Mouse (Mus musculus) retina, postnatal 1 day (tissue): ENCODE results near the gene Dlg2.
A peak's percentile ranks its signal among the peaks of the same experiment; 100 is the strongest.

Experiments
- DNase-seq: peaks from one replicate; pipeline ENCODE4 v3.0.0-alpha.2; 2012

The Dlg2 gene

DNA sequence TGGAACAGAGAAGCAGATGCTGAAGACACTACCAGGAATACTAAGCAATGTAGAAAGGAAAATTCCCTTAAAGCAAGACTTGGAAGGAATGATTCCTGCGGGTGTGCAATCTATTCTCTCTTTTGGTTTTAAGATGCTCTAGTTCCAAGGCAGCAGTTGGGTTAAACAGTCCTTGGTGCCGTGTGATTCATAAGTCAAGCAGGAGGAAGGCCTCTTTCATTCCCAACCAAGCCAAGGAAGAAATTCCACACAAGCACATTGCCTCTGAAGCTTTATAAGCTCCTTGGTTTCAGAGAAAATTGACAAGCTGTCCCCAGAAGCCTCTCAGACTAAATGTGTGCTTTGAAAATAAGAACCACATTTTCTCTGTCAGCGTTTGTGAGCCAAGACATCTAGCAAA is 1309.4 kb downstream of the Dlg2 start:
- no peak for DNase-seq

DNA sequence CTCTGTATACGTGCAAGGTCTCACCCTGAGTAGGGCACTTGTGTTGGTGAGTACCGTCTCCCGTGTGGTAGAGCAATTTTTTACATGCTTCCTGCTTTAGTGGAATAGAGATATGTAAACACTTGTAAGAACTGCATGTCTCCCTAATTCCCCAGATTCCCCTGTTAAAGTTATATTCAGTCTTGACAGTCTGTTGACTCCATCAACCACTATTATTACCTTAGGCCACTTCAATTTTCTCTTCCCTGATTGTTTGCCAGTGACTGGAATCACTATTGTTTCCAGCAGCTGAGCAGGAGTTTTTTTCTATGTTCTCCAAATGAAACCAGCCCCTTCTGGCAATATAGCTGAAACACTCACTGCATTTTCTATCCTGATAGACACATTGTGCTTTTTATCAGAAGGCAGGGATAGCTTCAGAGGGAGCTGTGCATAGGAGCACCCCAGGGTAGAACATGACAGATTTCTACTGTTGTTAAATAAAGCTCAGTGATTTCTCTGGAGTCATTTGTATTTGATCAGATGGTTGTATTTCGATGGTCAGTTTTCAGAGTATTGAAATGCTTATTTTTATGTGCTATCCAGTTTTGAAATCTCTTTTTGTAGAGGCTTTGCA is 1314.6 kb downstream of the Dlg2 start:
- peak; percentile 39 for DNase-seq

DNA sequence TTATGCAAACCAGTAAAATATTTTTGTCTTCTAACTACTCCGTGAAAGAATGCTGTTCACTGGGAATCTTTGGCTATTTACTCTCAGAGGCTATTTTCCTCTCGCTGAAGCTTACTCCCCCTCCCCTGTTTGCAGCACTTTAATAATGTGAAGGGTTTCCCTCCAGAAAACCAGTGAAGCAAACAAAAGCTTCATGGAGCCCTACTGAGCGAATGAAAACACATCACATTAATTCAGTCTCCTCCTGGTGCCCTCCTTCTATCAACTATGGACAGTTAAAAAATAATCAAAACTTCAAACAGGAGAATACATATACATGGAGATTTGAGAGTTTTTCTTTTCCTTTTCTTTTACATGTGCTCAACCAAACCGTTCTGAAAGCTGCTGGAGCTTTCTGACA is 1330.2 kb downstream of the Dlg2 start:
- peak; percentile 27 for DNase-seq

DNA sequence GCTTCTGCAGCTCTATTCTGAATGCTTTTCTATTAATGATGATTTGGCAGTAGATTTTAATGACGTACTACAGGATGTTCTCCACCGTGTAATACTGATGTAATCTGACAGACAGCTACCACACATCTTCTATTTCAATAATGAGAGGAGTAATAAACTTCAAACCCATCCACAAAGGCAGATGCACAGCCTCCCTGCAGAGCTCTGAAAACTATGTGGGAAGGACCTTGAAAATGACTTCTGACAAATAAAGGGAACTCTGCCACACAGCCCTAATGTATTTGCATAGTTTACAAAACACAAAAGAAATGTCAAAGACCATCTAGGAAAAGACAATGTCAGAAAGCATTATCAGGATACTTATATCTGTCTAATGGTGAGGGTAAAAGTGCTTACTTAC is 1334.3 kb downstream of the Dlg2 start:
- peak; percentile 46 for DNase-seq

DNA sequence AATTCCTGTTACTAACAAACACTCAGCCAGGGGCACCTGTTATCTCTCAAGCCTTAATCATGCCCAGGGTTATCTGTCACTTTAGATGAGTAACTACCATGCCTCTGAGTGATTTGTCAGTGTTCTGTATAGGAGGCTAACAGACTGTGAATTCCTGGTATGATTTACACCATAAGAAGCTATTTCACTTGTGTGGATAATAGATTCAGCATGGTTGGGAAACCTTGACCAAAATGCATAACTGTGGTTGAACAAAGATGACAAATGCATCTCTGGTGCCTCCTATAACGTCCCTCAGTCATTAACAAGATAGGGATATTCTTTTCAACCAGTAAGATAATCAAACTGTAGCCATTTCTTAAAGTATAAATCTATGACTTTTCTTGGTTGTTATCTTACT is 1341.5 kb downstream of the Dlg2 start:
- no peak for DNase-seq

DNA sequence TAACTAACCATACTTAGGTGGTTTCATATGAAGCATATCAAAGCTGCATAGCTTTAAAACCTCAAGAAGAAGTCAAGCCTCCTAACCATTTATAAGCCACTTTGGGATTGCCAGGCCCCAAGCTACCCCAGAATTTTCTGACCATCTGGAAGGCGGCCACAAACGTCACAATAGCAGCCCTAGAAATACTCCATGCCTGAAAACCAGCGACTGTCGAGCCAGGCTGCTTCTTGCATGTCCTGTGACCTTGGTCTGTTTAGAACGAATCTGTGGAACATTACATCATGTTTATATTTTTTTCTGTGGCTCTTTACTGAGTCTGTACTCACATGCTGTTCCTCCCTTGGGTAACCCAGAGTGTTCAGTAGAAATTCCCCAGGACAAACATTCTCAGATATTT is 1355.7 kb downstream of the Dlg2 start:
- no peak for DNase-seq

DNA sequence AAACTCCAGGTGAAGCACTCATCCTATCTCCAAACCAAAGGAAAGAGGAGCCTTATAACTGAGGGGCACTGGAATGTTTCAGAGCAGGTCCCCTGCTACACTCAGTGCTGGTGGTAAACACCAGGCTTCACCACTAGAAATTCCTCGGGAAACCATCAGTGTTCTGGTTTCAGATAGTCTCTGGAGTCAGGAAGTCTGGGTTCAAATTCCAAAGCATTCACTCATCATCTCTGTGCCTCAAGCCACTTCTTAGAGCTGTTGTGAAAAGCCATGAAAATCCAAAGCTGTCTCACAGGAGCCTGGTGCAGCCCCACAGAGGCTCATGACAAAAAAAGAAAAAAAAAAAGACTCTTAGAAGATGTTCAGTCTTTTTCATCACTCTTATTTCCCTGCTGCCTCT is 1369.3 kb downstream of the Dlg2 start:
- no peak for DNase-seq

DNA sequence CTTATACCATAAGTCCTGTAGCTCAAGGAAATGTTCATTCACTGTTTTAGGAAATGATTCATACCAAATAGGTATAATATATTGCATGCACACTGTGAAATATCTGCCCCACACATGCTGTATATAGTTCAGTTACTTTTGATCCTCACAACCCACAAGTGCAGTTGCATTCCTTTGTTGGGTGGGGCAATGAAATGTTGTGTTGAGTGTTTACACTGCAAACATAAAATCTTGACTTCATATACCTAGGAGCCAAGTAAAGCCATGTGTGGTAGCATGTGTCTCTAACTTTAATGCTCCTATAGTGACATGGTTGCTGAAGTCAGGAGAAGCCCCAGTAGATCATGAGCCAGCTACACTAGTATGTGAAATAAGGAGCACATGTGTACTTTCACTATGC is 1372.9 kb downstream of the Dlg2 start:
- DNase-seq: no peak

DNA sequence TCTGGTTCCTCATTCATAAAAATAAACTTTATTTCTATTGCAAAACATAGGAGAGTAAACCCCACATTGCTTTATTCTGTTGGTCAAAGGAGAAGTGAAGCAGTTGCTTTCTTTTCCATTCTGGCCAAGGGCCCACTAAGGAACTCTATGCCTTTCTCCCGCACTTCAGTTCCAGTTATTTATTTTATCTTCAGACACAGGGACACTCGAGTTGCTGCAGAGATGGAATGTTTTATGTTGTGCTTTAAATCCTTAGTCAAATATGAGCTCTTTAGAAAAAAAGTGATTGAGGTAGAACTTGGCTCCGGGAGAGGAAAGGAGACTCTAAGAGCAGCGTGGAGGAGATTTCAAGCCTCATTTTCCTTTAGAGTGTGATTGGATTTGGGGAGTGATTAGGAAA is 1377.2 kb downstream of the Dlg2 start:
- no peak for DNase-seq

DNA sequence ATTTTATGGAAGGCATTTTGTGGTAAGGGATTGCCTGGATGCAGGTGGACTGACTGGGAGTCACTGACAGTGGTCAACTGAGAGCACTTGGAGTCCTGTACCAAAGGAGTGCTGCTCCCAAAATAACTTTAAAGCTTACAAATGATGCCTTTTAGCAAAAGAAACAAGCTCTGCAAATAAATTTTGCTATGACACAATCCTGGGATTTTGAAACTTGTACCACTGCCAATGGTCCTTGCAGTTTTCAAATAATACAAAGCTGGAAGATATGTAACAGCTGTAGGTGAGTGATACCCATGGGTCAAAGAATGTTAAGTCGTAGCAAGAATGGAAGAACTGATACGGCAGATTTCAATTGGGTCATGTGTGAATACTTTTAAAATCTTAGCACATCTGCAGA is 1380.5 kb downstream of the Dlg2 start:
- no peak for DNase-seq

DNA sequence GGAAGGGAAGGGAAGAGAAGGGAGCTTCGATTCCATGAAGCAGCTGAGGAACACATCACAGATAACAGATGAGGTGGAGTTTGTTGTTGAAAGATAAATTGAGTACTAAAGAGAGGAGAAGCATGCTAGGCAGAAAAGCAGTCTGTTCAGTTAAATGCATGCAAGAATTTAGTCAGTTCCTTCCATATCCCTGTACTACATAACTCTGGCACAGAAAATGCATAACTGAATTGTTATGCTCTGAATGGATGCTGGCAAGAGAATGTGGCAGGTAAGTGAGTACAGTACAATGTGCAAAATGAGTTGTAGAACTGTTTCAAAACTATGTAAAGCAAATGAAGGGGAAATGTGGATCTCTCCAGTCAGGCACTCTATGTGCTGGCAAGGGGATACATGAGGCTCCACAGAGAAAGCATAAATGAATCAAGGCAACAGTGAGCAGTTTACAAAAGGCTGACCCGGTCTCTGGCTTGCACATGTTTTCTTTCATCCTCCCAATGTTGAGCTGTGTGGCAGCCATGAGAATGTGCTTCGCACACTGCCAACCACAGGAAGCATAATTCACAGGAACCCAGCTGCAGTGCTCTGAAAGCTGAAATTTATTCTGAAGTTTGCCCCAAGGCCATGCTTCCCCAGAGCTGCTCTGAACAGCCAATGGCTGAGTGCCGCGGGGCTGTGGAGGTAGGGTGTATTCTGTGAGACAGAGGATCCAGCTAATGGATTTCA is 1386.5 kb downstream of the Dlg2 start:
- DNase-seq: peak; percentile 30

DNA sequence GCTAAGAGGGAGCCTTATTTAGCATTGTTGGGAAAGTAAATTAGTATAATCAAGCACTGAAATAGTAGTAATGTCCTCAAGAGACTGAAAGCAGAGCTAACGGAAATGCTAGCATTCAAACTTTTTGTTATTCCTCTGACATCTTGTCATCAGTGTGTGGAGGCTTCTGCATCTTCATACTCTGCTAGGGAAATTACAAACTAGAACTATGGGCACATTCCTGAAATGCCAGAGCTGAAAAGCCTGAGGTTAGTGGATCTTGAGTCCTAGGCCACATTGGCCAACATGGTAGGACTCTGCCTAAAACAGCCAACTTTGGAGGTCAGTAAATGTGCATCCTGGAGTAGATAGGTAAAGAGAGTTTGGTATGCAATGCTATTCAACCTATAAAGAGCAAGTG is 1392.4 kb downstream of the Dlg2 start:
- DNase-seq: no peak

DNA sequence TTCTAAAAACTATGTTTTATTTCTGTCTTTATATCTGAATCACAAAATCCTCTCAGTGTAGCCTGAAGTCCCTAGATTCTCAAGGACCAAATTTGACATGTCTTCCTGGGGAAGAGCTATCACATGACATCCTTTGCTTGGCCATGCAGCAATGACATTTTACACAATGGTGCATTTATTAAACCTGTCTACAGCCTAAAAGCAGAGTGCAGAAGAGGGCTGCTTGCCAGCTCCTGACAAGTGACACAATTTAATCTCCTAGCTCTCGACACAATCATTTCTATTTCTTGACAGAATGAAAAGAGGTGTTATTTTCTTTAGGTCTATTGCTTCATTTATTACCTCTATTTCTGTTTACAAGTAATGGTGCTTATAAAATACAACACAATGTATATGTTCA is 1400.4 kb downstream of the Dlg2 start:
- DNase-seq: no peak

DNA sequence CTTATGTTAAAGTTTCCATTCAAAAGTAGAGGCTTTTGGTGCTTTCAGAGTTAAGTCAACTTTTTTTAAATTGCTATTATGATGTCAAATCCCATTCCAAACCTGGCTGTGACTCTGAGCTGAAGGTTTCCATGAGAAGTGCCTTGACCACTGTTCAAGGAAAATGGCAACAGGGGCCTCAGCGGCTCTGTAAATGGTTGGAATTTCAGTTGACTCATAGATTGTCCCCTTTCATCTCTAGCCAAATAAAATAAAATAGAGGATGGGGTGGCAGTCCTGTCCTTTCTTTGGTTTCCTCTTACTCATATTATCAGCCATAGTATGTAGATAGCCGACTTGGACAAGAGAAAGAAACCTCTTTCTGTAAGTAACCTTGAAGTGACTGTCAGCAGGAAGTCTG is 1401.3 kb downstream of the Dlg2 start:
- no peak for DNase-seq

DNA sequence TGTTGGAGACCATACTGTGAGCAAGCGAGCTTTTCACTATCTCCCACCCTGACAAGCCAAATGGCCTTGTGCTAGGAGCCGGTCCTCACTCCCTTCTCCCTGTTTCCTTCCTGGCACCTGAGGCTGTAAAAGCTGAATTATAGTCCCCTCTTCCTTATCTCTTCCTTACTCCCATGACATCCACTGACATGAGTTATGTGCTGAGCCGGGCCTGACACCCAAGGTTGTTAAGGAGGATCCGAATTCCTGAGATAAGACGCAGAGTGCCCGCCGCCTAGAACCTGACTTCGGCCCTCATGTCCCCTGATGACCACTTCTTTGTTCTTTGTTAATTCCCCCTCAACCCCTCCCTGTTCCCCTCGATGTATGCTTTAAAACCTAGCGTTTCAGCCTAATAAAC is 1409.9 kb downstream of the Dlg2 start:
- DNase-seq: no peak

DNA sequence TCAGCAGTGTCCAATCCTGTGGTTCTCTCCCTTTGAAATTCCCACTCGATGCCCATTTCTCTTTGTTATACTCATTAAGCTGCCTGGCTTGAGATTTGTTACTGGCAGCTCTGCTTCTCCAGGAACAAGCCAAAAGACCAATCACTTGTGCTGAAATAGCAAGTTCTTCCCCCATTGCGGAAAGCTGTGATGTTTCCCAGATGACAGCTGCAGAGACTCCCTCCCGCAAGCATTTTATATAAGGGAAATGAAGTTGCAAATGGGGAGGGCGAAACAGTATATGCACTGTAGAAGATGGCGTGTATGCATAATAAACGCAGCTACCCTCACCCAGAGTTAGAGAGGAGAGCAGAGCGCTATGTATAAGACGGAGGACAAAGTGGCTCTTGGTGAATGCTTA is 1417.5 kb downstream of the Dlg2 start:
- no peak for DNase-seq

DNA sequence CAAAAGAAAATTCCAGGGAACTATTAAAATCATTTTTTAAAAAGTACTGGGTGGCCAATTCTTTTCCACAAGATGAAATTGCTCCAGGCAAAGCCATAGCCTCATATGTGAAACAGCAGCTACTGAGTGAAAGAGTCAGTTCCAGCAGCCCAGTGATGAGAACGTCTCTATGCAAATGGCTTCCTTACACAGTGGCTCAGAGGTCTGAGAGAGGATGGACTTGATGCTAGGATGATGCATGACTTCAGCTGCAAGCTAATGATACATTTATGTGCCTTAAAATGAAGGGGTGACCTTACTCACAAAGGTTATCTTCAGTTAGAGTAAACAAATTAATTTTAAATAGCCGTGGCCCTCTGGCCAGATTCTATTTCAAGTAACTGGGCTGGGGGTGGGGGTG is 1420.5 kb downstream of the Dlg2 start:
- peak; percentile 2 for DNase-seq

DNA sequence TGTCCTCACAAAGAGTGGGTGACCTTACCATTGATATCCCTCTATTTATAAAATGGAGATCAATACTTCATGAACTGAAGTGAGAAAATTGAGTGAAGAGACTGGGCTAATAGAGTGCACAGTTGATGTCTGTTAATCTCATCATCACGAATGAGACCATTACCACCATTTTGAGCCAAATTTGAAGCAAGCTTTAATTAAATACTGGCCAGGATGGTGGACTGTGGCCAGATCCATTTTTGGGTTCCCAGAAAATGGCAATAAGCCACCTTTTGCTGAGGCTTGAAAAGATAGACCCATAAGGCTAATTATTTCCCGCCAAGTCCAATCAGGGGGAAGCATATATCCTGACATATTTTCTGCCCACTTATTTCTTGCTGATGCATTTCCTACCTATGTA is 1421.0 kb downstream of the Dlg2 start:
- no peak for DNase-seq

DNA sequence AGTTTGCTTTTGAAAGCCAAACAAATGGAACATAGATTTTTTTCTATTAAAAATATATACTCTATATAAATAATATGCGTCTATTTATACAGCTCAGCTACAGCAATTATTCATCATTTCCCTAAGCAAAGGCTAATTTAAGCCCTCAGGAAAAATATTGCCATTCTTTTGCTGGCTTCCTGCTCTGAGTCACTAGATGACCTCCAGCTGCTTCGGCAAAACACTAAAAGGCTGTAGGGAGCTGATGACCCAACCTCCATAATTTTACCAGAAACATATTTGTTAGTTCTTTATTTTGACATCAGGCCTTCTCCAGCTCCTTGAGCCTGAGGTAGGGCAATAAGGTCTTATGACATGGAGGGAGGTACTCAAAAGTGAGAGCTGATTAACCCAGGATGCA is 1426.0 kb downstream of the Dlg2 start:
- DNase-seq: no peak

DNA sequence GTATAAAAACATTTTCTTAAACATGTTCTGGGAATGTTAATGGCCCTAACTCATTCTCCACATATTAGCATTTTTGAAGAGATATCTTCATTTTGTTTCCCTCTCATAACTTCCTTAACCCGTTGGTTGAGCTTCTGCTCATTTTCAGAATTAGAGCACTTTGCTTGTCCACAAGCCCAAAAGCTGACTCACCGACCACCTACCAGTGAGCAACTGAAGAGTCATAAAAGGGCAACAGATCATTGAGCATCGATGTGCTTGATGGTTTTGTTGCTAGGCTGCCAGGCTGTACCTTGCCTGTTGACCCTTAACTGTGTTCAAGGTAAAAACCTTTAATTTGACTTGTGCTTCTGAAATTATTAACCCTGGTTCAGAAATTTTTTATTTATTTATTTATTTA is 1440.3 kb downstream of the Dlg2 start:
- no peak for DNase-seq

DNA sequence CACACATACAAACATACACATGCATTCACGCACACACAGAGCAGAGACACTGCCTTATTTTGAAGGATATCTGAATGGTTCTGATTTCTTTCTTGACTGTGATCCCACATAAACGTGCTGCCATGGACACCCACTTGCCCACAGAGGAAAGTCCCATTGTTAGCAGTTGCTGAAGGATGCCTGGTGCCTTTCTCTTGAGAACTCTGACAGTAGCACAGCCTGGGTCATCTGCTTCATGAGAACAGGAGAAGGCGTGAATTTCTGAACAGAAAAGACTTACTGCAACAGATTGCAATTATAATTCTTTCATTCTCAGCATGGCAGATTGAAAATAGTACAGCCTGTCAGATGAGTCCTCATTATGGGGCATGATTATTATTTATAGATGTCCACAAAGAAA is 1442.6 kb downstream of the Dlg2 start:
- DNase-seq: no peak

DNA sequence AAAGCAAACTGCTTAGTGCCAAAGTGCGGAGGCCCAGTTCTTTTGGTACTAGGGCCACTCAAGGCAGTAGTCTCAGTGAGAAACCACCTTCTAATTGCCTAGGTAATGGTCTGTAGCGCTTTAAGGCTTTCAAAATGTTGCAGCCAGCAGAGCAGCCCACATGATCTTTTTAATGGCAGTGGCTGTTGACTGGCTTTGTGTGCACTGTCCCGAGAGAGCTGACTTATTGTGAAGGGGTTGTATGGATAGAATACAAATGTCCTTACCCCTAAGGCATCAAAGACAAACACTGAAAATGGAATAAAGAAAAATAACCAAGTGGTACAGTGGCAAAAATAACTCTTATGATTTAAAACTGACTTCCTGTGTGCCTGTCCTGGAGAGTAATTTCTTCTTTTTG is 1443.3 kb downstream of the Dlg2 start:
- no peak for DNase-seq

DNA sequence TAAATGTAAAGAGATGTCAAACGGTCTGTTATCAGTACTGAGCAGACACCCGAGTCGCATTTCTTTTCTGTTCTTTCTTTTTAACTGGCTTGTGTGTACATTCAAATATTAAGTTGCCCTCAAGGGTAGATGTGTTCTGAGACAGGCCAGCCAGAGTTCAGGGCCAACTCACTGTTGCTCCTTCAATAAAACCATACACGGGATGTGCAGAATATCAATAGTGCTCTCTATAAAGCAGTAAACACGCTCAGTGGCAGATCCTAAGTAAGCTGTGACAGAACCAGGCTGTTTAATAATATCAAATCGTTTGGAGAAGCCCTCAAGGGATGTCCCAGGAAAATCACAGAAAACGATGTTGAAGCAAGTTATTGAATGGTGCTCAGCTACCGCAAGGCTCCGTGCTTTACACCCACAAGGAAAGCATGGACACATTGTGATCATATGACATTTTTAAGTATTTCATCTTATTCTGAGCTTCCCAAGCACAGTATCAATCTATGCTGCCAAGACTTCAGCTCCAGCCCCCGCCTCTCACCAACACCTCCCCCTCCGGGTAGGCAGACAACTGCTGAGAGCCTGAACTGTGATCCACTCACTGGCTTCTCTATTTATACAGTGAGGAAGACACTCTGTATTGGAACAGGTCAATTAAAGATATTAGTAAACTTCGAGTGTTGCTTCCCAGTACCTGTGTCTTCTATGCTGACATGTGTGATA is 1458.6 kb downstream of the Dlg2 start:
- peak; percentile 1 for DNase-seq

DNA sequence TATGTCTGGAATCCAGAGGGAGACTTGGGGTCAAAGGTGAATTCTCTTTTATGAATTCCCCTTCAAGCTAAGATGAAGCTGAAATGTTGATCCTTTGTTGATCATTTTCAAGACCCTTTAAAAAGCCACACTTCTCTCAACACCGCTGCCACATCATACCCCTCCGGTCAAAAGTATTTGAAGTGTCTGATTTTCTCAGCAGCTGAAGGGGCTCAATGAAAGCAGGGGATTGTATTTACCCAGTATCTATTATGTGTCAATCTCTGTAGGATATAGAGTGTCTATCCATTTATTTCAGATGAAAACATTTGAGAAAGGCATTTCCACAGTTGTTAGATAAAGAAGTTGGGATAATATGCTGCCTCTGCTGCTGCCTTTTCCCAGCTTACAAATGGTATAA is 1459.7 kb downstream of the Dlg2 start:
- DNase-seq: no peak

DNA sequence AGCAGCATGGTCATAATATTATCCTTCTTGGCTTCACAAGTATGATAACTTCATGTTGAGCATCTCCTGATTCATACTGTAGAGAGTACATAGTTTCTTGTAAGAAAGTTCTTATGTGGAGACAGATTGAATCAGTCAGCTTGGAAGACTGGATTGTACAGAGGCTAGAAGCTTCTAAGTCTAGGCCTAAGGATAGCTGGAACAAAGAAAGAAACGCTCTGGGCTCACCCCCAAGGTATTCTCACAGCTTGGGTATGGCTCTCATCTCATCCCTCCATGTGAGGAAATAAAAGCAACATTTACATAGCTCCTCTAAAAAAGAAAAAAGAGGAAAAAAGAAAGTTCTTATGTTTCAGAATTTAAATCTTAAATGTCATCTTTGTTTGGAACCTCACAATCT is 1466.8 kb downstream of the Dlg2 start:
- no peak for DNase-seq
